Mouse (Mus musculus) frontal cortex, postnatal 36 days (tissue): Measurements from ENCODE around the gene Mthfd1.
"Not testable (repeated sequence)": the region's sequence is repeated elsewhere in the genome, so short reads cannot be mapped to it uniquely, and the experiment has no call there.

Experiments
- DNase-seq, 2 experiments: peaks; one replicate each; pipeline ENCODE4 v3.0.0; 2022; ENCODE audit warnings: low spot score in 2 of 2

Gene Mthfd1

GRCm38 (mm10) chr12:76254725-76255498 lies at the start of gene Mthfd1:
Gene Mthfd1, plus strand, starts transcription at chr12:76255298.
- peak; percentile 95 to 96 for DNase-seq

GRCm38 (mm10) chr12:76209429-76209974 lies 45.6 kb upstream of the Mthfd1 start:
- no peak for DNase-seq

GRCm38 (mm10) chr12:76215121-76215520 lies 40.0 kb upstream of the Mthfd1 start:
- DNase-seq: no peak

- no peak for DNase-seq
Measured at GRCm38 (mm10) chr12:76216716-76217115, 38.4 kb upstream of the Mthfd1 start.

- not testable (repeated sequence) for DNase-seq
Measured at GRCm38 (mm10) chr12:76222104-76222503, 33.0 kb upstream of the Mthfd1 start.

GRCm38 (mm10) chr12:76230644-76231043 lies 24.5 kb upstream of the Mthfd1 start:
- no peak for DNase-seq

GRCm38 (mm10) chr12:76235253-76235652 lies 19.8 kb upstream of the Mthfd1 start:
- no peak for DNase-seq

GRCm38 (mm10) chr12:76239145-76239838 lies 15.8 kb upstream of the Mthfd1 start:
- DNase-seq: no peak

- no peak for DNase-seq
Measured at GRCm38 (mm10) chr12:76239839-76240571, 15.1 kb upstream of the Mthfd1 start.

GRCm38 (mm10) chr12:76240670-76241069 lies 14.4 kb upstream of the Mthfd1 start:
- DNase-seq: no peak

- DNase-seq: no peak
Measured at GRCm38 (mm10) chr12:76241084-76241483, 14.0 kb upstream of the Mthfd1 start.

GRCm38 (mm10) chr12:76241833-76242232 lies 13.3 kb upstream of the Mthfd1 start:
- no peak for DNase-seq

- no peak for DNase-seq
Measured at GRCm38 (mm10) chr12:76244981-76245380, 10.1 kb upstream of the Mthfd1 start.

- DNase-seq: no peak
Measured at GRCm38 (mm10) chr12:76246646-76247045, 8.5 kb upstream of the Mthfd1 start, which contains the start of gene Tex21. Gene Tex21, minus strand, starts transcription at chr12:76246746.

- no peak for DNase-seq
Measured at GRCm38 (mm10) chr12:76253090-76253489, 2.0 kb upstream of the Mthfd1 start.

- DNase-seq: no peak
Measured at GRCm38 (mm10) chr12:76253591-76253990, 1.5 kb upstream of the Mthfd1 start.

GRCm38 (mm10) chr12:76253991-76254390 lies 1.1 kb upstream of the Mthfd1 start:
- DNase-seq: no peak

GRCm38 (mm10) chr12:76255499-76255875 lies 389 bp downstream of the Mthfd1 start:
- DNase-seq: no peak

- no peak for DNase-seq
Measured at GRCm38 (mm10) chr12:76256114-76256843, 1.2 kb downstream of the Mthfd1 start.

GRCm38 (mm10) chr12:76260673-76261072 lies 5.6 kb downstream of the Mthfd1 start:
- DNase-seq: no peak

- DNase-seq: no peak
Measured at GRCm38 (mm10) chr12:76261556-76261955, 6.5 kb downstream of the Mthfd1 start.
